Mouse (Mus musculus) kidney, embryonic 14.5 days (tissue): ENCODE data around the gene Serpina11. TPM values are rescaled to one million over a fixed set of nuclear protein-coding genes. Genes with fewer than 3 reads are reported as not detected.

Experiments used
- ATAC-seq: fragments of 200-750 bp; cut with Nextera tagmentation; 2 replicates; pipeline ENCODE4 v1.8.0; 2017; ENCODE audit warnings: moderate number of reproducible peaks, mild to moderate bottlenecking, moderate TSS enrichment, moderate library complexity; ENCODE audit not compliant: low FRiP score, low TSS enrichment
- H3K27ac ChIP-seq: fragments of 300-500 bp; sonication (generic); 2 replicates; pipeline ENCODE4 v1.5.1; 2014; ENCODE audit warnings: low read depth, mild to moderate bottlenecking, low read length, moderate library complexity, mixed read lengths
- H3K27me3 ChIP-seq: fragments of 300-500 bp; sonication (generic); 2 replicates; pipeline ENCODE4 v1.6.1; 2014; ENCODE audit warnings: mild to moderate bottlenecking, low read length; ENCODE audit not compliant: control insufficient read depth, insufficient read depth
- H3K36me3 ChIP-seq: fragments of 300-500 bp; sonication (generic); 2 replicates; pipeline ENCODE4 v1.6.1; 2014; ENCODE audit warnings: low read length, mixed read lengths; ENCODE audit not compliant: control insufficient read depth, insufficient read depth
- H3K4me1 ChIP-seq: fragments of 300-500 bp; sonication (generic); 2 replicates; pipeline ENCODE4 v1.6.1; 2014; ENCODE audit warnings: low read length, mixed read lengths; ENCODE audit not compliant: control insufficient read depth, insufficient read depth
- H3K4me2 ChIP-seq: fragments of 300-500 bp; sonication (generic); replicated peaks from 2 replicates; pipeline ENCODE4 v1.6.1; 2014; ENCODE audit warnings: low read depth, mild to moderate bottlenecking, low read length
- H3K4me3 ChIP-seq: fragments of 300-500 bp; sonication (generic); 2 replicates; pipeline ENCODE4 v1.5.1; 2014; ENCODE audit warnings: mild to moderate bottlenecking, low read length
- H3K9ac ChIP-seq: fragments of 300-500 bp; sonication (generic); 2 replicates; pipeline ENCODE4 v1.6.1; 2014; ENCODE audit warnings: low read depth, mild to moderate bottlenecking, low read length, moderate library complexity
- H3K9me3 ChIP-seq: fragments of 300-500 bp; sonication (generic); 2 replicates; pipeline ENCODE4 v1.6.1; 2016; ENCODE audit warnings: low read length; ENCODE audit not compliant: control insufficient read depth
- WGBS: fragments of 180-500 bp; shearing (Covaris S2); extraction: QIAGEN DNeasy Blood & Tissue Kit; methylation state at CpG from one replicate; pipeline ENCODE4 v1.1.7; 2014; 5-methylcytosine and 5-hydroxymethylcytosine counted together
- polyA plus RNA-seq: library from polyadenylated mRNA; unstranded; fragments of >200 nt; fragmentation: Nextera tagmentation; extraction: Ambion mirVana; gene quantifications from 2 replicates; pipeline ENCODE4 v1.2.1, GENCODE M21; 2014

The Serpina11 gene
- polyA plus RNA-seq, result not detected in 2 replicates

- Histone ChIP-seq H3K9me3 (no peaks in the 10 kb centered on the region), H3K4me3 (no peak within 1 kb of the TSS), H3K4me2 (no peak within 1 kb of the TSS), H3K27me3 (no peaks in the 10 kb centered on the region), H3K36me3 (no peaks in the 10 kb centered on the region), H3K9ac (no peak within 1 kb of the TSS), H3K27ac (no peak within 1 kb of the TSS), H3K4me1 (no peaks in the 10 kb centered on the region)
- 91% methylated on average over 6 of the region's 6 CpGs for WGBS
- ATAC-seq, result no peak
Observed at GRCm38 (mm10) chr12:103989857-103990256, at the start of gene Serpina11. Serpina11 (minus strand) TSS chr12:103989957.

GRCm38 (mm10) chr12:104038181-104038580, 48.4 kb upstream of the Serpina11 start:
- ATAC-seq, result no peak
- Histone ChIP-seq H3K27me3 (no peaks in the 10 kb centered on the region), H3K27ac (no peak overlapping the region), H3K4me2 (no peak overlapping the region), H3K9me3 (no peaks in the 10 kb centered on the region), H3K4me3 (no peak overlapping the region), H3K9ac (no peak overlapping the region), H3K36me3 (no peaks in the 10 kb centered on the region), H3K4me1 (no peaks in the 10 kb centered on the region)
- 94% methylated on average over 7 of the region's 7 CpGs for WGBS

GRCm38 (mm10) chr12:104033752-104034151, 44.0 kb upstream of the Serpina11 start:
- Histone ChIP-seq H3K4me2 (no peak overlapping the region), H3K27me3 (no peaks in the 10 kb centered on the region), H3K4me1 (no peaks in the 10 kb centered on the region), H3K36me3 (no peaks in the 10 kb centered on the region), H3K4me3 (no peak overlapping the region), H3K27ac (no peak overlapping the region), H3K9me3 (no peaks in the 10 kb centered on the region), H3K9ac (no peak overlapping the region)
- no peak for ATAC-seq
- 100% methylated on average over 1 of the region's 1 CpGs for WGBS

GRCm38 (mm10) chr12:104029986-104030385, 40.2 kb upstream of the Serpina11 start:
- WGBS, result 44% methylated on average over 8 of the region's 8 CpGs
- no peaks in the 10 kb centered on the region for H3K9me3 ChIP-seq

GRCm38 (mm10) chr12:104015280-104015679, 25.5 kb upstream of the Serpina11 start:
- H3K4me3 ChIP-seq, result no peak overlapping the region
- no peaks in the 10 kb centered on the region for H3K27me3 ChIP-seq
- H3K9me3 ChIP-seq, result no peaks in the 10 kb centered on the region
- ATAC-seq, result no peak
- no peaks in the 10 kb centered on the region for H3K4me1 ChIP-seq
- no peak overlapping the region for H3K27ac ChIP-seq
- WGBS, result 69% methylated on average over 3 of the region's 3 CpGs
- H3K36me3 ChIP-seq, result no peaks in the 10 kb centered on the region
- H3K9ac ChIP-seq, result no peak overlapping the region
- no peak overlapping the region for H3K4me2 ChIP-seq

More at GRCm38 (mm10) chr12:104029986-104030385, 40.2 kb upstream of the Serpina11 start:
- no peaks in the 10 kb centered on the region for H3K27me3 ChIP-seq
- H3K4me1 ChIP-seq, result no peaks in the 10 kb centered on the region
- ATAC-seq, result 0 out of 2 replicates have a peak, but pooled peaks have one; percentile 60
- H3K4me3 ChIP-seq, result no peak overlapping the region
- H3K4me2 ChIP-seq, result no peak overlapping the region
- no peak overlapping the region for H3K9ac ChIP-seq
- no peaks in the 10 kb centered on the region for H3K36me3 ChIP-seq
- H3K27ac ChIP-seq, result no peak overlapping the region

GRCm38 (mm10) chr12:104013620-104014019, 23.9 kb upstream of the Serpina11 start, which contains the start of gene Serpina9:
Serpina9 (minus strand) TSS chr12:104013755.
- no peak within 1 kb of the TSS for H3K4me2 ChIP-seq
- ATAC-seq, result no peak
- no peak within 1 kb of the TSS for H3K27ac ChIP-seq
- no peaks in the 10 kb centered on the region for H3K27me3 ChIP-seq
- WGBS, result 88% methylated on average over 6 of the region's 6 CpGs
- no peaks in the 10 kb centered on the region for H3K36me3 ChIP-seq
- H3K9me3 ChIP-seq, result no peaks in the 10 kb centered on the region
- H3K9ac ChIP-seq, result no peak within 1 kb of the TSS
- no peaks in the 10 kb centered on the region for H3K4me1 ChIP-seq
- H3K4me3 ChIP-seq, result no peak within 1 kb of the TSS

- 84% methylated on average over 5 of the region's 5 CpGs for WGBS
- H3K9me3 ChIP-seq, result peaks cover 4% of the 10 kb centered on the region; the same call in 1 of the 2 replicates
- 0 out of 2 replicates have a peak, but pooled peaks cover 5% of the 10 kb centered on the region for H3K4me1 ChIP-seq
- H3K36me3 ChIP-seq, result no peaks in the 10 kb centered on the region
- no peak overlapping the region for H3K27ac ChIP-seq
- ATAC-seq, result no peak
- H3K4me3 ChIP-seq, result no peak overlapping the region
- H3K9ac ChIP-seq, result no peak overlapping the region
- H3K4me2 ChIP-seq, result no peak overlapping the region
- no peaks in the 10 kb centered on the region for H3K27me3 ChIP-seq
Observed at GRCm38 (mm10) chr12:104004689-104005088, 14.9 kb upstream of the Serpina11 start.

- Histone ChIP-seq H3K4me3 (no peak overlapping the region), H3K4me2 (no peak overlapping the region), H3K27me3 (no peaks in the 10 kb centered on the region), H3K36me3 (no peaks in the 10 kb centered on the region), H3K9me3 (peaks cover 4% of the 10 kb centered on the region; the same call in 1 of the 2 replicates), H3K4me1 (0 out of 2 replicates have a peak, but pooled peaks cover 5% of the 10 kb centered on the region), H3K27ac (no peak overlapping the region; the same call in 1 of the 2 replicates), H3K9ac (no peak overlapping the region)
- no peak for ATAC-seq
- WGBS, result 36% methylated on average over 4 of the region's 4 CpGs
Observed at GRCm38 (mm10) chr12:104003238-104003612, 13.5 kb upstream of the Serpina11 start.

- 43% methylated on average over 10 of the region's 10 CpGs for whole genome bisulfite sequencing
- H3K9me3 ChIP-seq, result peaks cover 4% of the 10 kb centered on the region; the same call in 1 of the 2 replicates
- no peaks in the 10 kb centered on the region for H3K36me3 ChIP-seq
- H3K4me1 ChIP-seq, result 0 out of 2 replicates have a peak, but pooled peaks cover 5% of the 10 kb centered on the region
- no peak overlapping the region for H3K9ac ChIP-seq
- peak; percentile 57 for ATAC-seq
- no peak overlapping the region; the same call in 1 of the 2 replicates for H3K27ac ChIP-seq
- H3K4me3 ChIP-seq, result no peak overlapping the region
- H3K27me3 ChIP-seq, result no peaks in the 10 kb centered on the region
- no peak overlapping the region for H3K4me2 ChIP-seq
Observed at GRCm38 (mm10) chr12:104002569-104003237, 12.9 kb upstream of the Serpina11 start.
